Mouse (Mus musculus) olfactory bulb, adult 2 months (tissue): Measurements from ENCODE around the gene Kdelc2. TPM values are rescaled to one million over a fixed set of nuclear protein-coding genes. Genes with fewer than 3 reads are reported as not detected.

Experiments
- H3K27ac ChIP-seq: fragments of 200-500 bp; 2 replicates; pipeline ENCODE4 v1.5.1; 2012; ENCODE audit warnings: low read depth, low read length; ENCODE audit not compliant: insufficient read depth
- H3K4me1 ChIP-seq: fragments of 200-500 bp; 2 replicates; pipeline ENCODE4 v1.6.1; 2012; ENCODE audit warnings: low read length; ENCODE audit not compliant: control insufficient read depth, insufficient read depth
- H3K4me3 ChIP-seq: fragments of 200-500 bp; 2 replicates; pipeline ENCODE4 v1.5.1; 2012; ENCODE audit warnings: mild to moderate bottlenecking, low read depth, low read length, moderate library complexity; ENCODE audit not compliant: insufficient read depth
- CTCF ChIP-seq: fragments of 200-500 bp; IDR thresholded peaks from 2 replicates; pipeline ENCODE4 v1.5.1; 2012; ENCODE audit warnings: low read depth, mild to moderate bottlenecking, low read length, moderate library complexity; ENCODE audit not compliant: insufficient read depth
- POLR2A ChIP-seq: fragments of 200-500 bp; IDR thresholded peaks from 2 replicates; pipeline ENCODE4 v1.6.1; 2012; ENCODE audit warnings: mild to moderate bottlenecking, low read depth, low read length, moderate library complexity; ENCODE audit not compliant: insufficient read depth
- WGBS: fragments of 180-500 bp; shearing (Covaris S2); methylation state at CpG from one replicate; pipeline ENCODE4 v1.1.7; 2018; 5-methylcytosine and 5-hydroxymethylcytosine counted together
- polyA plus RNA-seq: library from polyadenylated mRNA; stranded (reverse); fragments of >200 nt; gene quantifications from 2 replicates; pipeline ENCODE4 v1.2.4, GENCODE M21; 2012; ENCODE audit warnings: low replicate concordance; ENCODE audit not compliant: missing spikeins, insufficient read depth, insufficient read length

The Kdelc2 gene
- not detected in 2 replicates for polyA plus RNA-seq

DNA sequence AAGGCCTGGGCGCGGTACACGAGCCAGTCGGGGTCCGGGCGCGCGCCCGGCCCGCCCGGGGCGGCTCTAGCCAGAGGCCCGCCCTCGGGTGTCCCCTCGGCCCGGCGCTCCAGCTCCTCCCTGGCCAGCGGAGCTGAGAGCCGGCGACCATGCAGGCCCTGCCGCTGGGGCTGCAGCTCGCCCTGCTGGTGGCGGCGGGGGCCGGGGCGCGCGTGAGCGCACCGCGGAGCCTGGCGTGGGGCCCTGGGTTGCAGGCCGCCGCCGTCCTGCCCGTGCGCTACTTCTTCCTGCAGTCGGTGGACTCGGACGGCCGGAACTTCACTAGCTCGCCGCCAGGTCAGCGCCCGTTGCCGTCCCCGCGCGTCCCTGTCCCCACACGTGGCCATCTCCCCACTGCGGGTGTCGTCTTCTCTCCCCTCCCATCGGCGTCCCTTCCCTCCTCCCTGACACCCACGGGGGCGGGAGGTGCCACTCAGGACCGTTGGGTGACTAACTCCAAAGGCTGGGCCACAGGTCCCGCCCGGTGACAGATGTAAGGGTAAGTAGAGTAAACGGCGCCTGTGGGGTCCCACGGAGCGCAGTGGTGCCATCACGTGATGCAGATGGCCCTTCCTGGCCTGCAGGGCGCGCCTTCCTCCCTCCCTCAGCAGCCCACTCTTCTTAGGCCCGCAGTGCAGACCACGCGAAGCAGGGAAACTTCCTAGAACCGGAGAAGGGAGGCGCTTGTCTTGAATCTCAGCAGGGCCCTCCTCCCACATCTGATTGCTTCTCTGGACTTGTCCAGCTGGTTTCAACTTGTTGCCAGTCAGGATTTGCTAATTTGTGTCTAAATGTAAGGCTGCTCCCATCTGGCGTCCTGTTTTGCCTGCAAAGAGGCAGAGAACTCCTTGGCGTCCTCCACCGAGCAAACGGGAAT, at the start of gene Kdelc2:
Kdelc2 (plus strand) TSS at position 75 of the 916 bp plus-strand sequence.
- WGBS: under 1% methylated on average over 75 of the region's 75 CpGs
- H3K4me1 ChIP-seq: no peaks in the 10 kb centered on the region
- H3K27ac ChIP-seq: peak within 1 kb of the TSS; percentile 52
- peak within 1 kb of the TSS; percentile 82 for H3K4me3 ChIP-seq
- TF ChIP-seq CTCF (no peak), POLR2A (no peak)

DNA sequence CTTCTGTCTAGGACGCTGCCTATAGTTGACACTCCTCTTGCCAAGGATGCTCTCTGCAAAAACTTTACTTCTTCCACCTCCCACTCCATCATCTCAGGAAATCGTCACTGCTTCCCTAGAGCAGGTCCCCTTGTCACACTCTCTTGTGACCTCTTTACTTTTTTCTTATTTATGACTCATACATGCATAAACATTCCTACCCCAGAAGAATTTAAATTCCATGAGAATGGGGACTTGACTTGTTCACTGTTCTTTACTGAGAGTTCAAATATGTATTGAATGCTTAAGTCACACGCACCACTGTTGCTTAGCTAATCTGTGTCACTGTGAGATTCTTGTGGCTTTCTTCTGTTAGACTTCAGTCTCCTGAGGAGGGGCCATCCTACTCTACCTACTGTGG, 48.7 kb upstream of the Kdelc2 start:
- H3K27ac ChIP-seq: no peak overlapping the region
- 85% methylated on average over 3 of the region's 3 CpGs for WGBS
- no peak for TF ChIP-seq POLR2A
- no peak for TF ChIP-seq CTCF
- H3K4me3 ChIP-seq: no peak overlapping the region
- no peaks in the 10 kb centered on the region for H3K4me1 ChIP-seq

DNA sequence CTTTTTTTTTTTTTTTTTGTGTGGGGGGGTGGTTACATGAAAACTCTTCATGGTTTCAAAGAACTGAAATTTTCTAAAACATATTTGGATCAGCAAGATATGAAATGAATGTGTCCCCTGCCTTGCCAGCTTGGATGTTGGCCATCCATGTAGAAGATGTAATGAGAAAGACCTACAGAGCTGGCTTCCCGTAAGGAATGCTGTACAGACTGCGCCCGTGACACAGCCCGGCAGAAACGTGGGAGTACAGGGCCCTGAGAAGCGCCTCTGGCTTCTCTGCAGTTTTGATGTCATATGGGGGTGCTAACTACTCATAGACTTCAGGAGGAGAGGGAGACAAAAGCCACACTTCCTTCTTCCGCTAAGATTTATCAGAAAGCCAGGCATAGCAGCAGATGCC, 44.2 kb upstream of the Kdelc2 start:
- no peak overlapping the region for H3K4me3 ChIP-seq
- TF ChIP-seq POLR2A (no peak), CTCF (no peak)
- H3K4me1 ChIP-seq: peaks cover 5% of the 10 kb centered on the region; the same call in 1 of the 2 replicates
- no peak overlapping the region for H3K27ac ChIP-seq
- 84% methylated on average over 7 of the region's 7 CpGs for WGBS

GRCm38 (mm10) chr9:53340328-53340916, 43.4 kb upstream of the Kdelc2 start:
- Histone ChIP-seq H3K4me1 (peaks cover 5% of the 10 kb centered on the region; the same call in 1 of the 2 replicates), H3K4me3 (no peak overlapping the region), H3K27ac (no peak overlapping the region)
- TF ChIP-seq POLR2A: no peak
- TF ChIP-seq CTCF: no peak
- 44% methylated on average over 17 of the region's 17 CpGs for WGBS

- peak overlapping the region; percentile 43 for H3K4me3 ChIP-seq
- H3K4me1 ChIP-seq: peaks cover 5% of the 10 kb centered on the region; the same call in 1 of the 2 replicates
- H3K27ac ChIP-seq: no peak overlapping the region
- WGBS: 7% methylated on average over 14 of the region's 14 CpGs
- no peak for TF ChIP-seq POLR2A
Observed at GRCm38 (mm10) chr9:53340969-53341368, 42.9 kb upstream of the Kdelc2 start.

DNA sequence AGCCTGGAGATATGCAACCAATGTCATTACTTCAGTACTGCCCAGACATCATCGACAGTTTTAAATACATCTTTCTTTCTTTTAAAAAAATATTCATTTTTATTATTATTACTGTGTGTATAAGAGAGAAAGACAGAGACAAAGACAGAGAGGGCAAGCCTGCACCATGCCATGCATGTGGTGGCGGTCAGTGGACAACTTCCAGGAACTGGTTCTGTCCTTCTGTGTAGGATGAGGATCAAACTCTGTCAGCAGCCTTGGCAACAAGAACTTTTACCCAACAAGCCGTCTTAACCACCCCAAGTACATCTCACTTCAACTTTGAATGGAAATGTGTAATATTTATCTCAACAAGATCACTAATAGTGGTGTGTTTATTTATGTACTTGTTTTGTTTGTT, 41.8 kb upstream of the Kdelc2 start:
- Histone ChIP-seq H3K27ac (no peak overlapping the region), H3K4me3 (no peak overlapping the region), H3K4me1 (peaks cover 5% of the 10 kb centered on the region; the same call in 1 of the 2 replicates)
- no peak for TF ChIP-seq POLR2A
- TF ChIP-seq CTCF: no peak
- 85% methylated on average over 3 of the region's 3 CpGs for WGBS

GRCm38 (mm10) chr9:53344646-53345432, 39.0 kb upstream of the Kdelc2 start:
- H3K4me3 ChIP-seq: no peak overlapping the region
- peaks cover 5% of the 10 kb centered on the region; the same call in 1 of the 2 replicates for H3K4me1 ChIP-seq
- 88% methylated on average over 9 of the region's 9 CpGs for WGBS
- no peak for TF ChIP-seq CTCF
- no peak for TF ChIP-seq POLR2A
- H3K27ac ChIP-seq: no peak overlapping the region

DNA sequence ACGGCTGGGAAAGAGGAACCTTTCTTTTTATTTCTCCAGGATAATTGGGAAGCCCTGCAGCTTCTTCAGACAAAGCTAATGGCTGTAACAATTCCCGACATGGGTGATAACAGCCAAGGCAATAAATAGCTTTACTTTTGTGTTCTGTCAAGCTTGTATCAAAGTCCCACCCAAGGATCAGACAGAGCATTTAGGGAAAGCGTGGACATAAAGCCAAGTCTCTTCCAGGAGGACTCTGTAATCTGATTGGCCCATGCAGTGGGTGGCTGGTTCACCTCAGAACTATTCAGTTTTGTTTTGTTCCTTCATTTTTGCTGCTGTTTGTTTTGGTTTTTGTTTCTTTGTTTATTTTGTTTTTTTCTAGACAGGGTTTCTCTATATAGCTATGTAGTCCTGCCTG, 38.1 kb upstream of the Kdelc2 start:
- no peak overlapping the region for H3K4me3 ChIP-seq
- peaks cover 5% of the 10 kb centered on the region; the same call in 1 of the 2 replicates for H3K4me1 ChIP-seq
- H3K27ac ChIP-seq: no peak overlapping the region
- TF ChIP-seq POLR2A (no peak), CTCF (no peak)
- 70% methylated on average over 3 of the region's 3 CpGs for WGBS
